ENCODE assay signal across 36 mouse cellular contexts in the genomic region with DNA sequence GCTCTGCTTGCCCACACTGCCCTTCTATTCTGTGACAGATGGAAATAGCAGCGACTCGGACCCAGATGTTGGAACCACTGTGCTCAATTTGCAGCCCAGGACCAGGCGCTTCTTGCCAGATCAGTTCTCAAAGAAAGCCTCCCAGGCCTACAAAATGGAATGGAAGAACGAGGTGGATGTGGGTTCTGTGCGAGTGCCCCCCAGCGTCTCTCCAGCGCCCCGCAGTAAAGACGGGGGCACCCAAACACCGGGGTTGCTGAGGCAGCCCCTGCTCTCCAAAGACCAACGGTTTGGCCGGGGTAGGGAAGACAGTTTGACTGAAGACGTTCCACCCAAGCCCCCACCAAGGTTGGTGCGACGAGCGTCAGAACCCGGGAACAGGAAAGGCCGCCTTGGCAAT. TPM values are rescaled to one million over a fixed set of nuclear protein-coding genes. Genes with fewer than 3 reads are reported as not detected.
"Had no signal": no experiment of that assay in that cellular context is flagged by ENCODE, and none has a peak within 500 bp of the region (broad histone marks: within the 10 kb centered on the region; RNA-seq: fewer than 3 reads in every experiment).

No protein-coding gene starts in this region.

- H3K36me3 ChIP-seq: heart, embryonic 12.5 days; heart, embryonic 13.5 days; heart, embryonic 15.5 days; hindbrain, embryonic 10.5 days; hindbrain, embryonic 12.5 days; hindbrain, embryonic 13.5 days; hindbrain, embryonic 15.5 days; intestine, embryonic 15.5 days; kidney, embryonic 15.5 days had no signal

- H3K27me3 ChIP-seq: heart, embryonic 12.5 days; heart, embryonic 13.5 days; heart, embryonic 15.5 days; hindbrain, embryonic 12.5 days; hindbrain, embryonic 13.5 days; hindbrain, embryonic 15.5 days; intestine, embryonic 15.5 days; kidney, embryonic 15.5 days had no signal

- H3K27ac ChIP-seq: heart, embryonic 13.5 days; heart, embryonic 15.5 days; hindbrain, embryonic 10.5 days; hindbrain, embryonic 12.5 days; hindbrain, embryonic 13.5 days; hindbrain, embryonic 14.5 days; hindbrain, embryonic 15.5 days; hindbrain, postnatal 0 days; intestine, embryonic 15.5 days; kidney, embryonic 15.5 days; kidney, postnatal 0 days; layer of hippocampus, adult 2 months; left cerebral cortex, adult 2 months had no signal

- ATAC-seq: hindbrain, embryonic 16.5 days; hindbrain, postnatal 0 days; inflammation-experienced regulatory T-cells, adult 6 months; intestine, embryonic 15.5 days; intestine, embryonic 16.5 days; intestine, postnatal 0 days had no signal

- H3K9ac ChIP-seq: heart, embryonic 12.5 days; heart, embryonic 13.5 days; heart, embryonic 15.5 days; hindbrain, embryonic 12.5 days; hindbrain, embryonic 13.5 days; hindbrain, embryonic 14.5 days; hindbrain, embryonic 15.5 days; intestine, embryonic 15.5 days; kidney, embryonic 15.5 days had no signal

- H3K9me3 ChIP-seq: heart, embryonic 12.5 days; heart, embryonic 13.5 days; heart, embryonic 15.5 days; hindbrain, embryonic 10.5 days; hindbrain, embryonic 12.5 days; hindbrain, embryonic 13.5 days; hindbrain, embryonic 15.5 days; intestine, embryonic 15.5 days; kidney, embryonic 15.5 days had no signal

- H3K4me2 ChIP-seq: heart, embryonic 12.5 days; heart, embryonic 13.5 days; heart, embryonic 15.5 days; hindbrain, embryonic 12.5 days; hindbrain, embryonic 13.5 days; hindbrain, embryonic 14.5 days; hindbrain, embryonic 15.5 days; intestine, embryonic 15.5 days; kidney, embryonic 15.5 days had no signal

- DNase-seq: heart, postnatal 10 days; heart, postnatal 14 days; heart, postnatal 36 days; heart, postnatal 4 days; kidney, adult 11 months; kidney, adult 18-20 months; kidney, adult 2 months; kidney, adult 8-10 months; kidney, adult 9 months; kidney, postnatal 10 days; kidney, postnatal 14 days; kidney, postnatal 25 days; kidney, postnatal 36 days; kidney, postnatal 4 days; layer of hippocampus, adult 9-11 months; layer of hippocampus, postnatal 36 days had no signal

- H3K4me1 ChIP-seq: heart, embryonic 12.5 days; heart, embryonic 13.5 days; heart, embryonic 15.5 days; hindbrain, embryonic 12.5 days; hindbrain, embryonic 15.5 days; intestine, embryonic 15.5 days had no signal

- H3K4me3 ChIP-seq: heart, embryonic 12.5 days; heart, embryonic 13.5 days; heart, embryonic 15.5 days; hindbrain, embryonic 10.5 days; hindbrain, embryonic 12.5 days; hindbrain, embryonic 13.5 days; hindbrain, embryonic 15.5 days; intestine, embryonic 15.5 days; kidney, embryonic 15.5 days; layer of hippocampus, adult 2 months; left cerebral cortex, adult 2 months had no signal

RNA-seq across cellular contexts. Expression of a gene that starts 37.8 kb away (rescaled TPM):
- total RNA-seq: hematopoietic stem cell, adult 5-6 weeks had no signal
- polyA plus RNA-seq: hindbrain, embryonic 10.5 days; hindbrain, embryonic 11.5 days; hindbrain, embryonic 14.5 days; inflammation-experienced regulatory T-cells, adult 6 months had no signal
